Mouse (Mus musculus) lung, adult 2 months (tissue): ENCODE results near the gene Kirrel.

Experiments used
- CTCF ChIP-seq: fragments of 200-500 bp; IDR thresholded peaks from 2 replicates; pipeline ENCODE4 v1.5.1; 2011; ENCODE audit warnings: mild to moderate bottlenecking, low read length, control low read depth; ENCODE audit not compliant: insufficient read depth
- POLR2A ChIP-seq: fragments of 200-500 bp; IDR thresholded peaks from 2 replicates; pipeline ENCODE4 v1.6.1; 2011; ENCODE audit warnings: low read depth, mild to moderate bottlenecking, control low read depth, low read length, borderline replicate concordance; ENCODE audit errors: extremely low read depth

GRCm38 (mm10) chr3:87136782-87137181 is 37.8 kb downstream of the Kirrel start:
- TF ChIP-seq CTCF (no peak), POLR2A (no peak)
